Mouse (Mus musculus) kidney, adult 2 months (tissue): ENCODE results near the gene Scaper. TPM values are rescaled to one million over a fixed set of nuclear protein-coding genes. Genes with fewer than 3 reads are reported as not detected.

ENCODE experiments used
- DNase-seq: peaks from one replicate; pipeline ENCODE4 v3.0.0; 2021
- H3K27ac ChIP-seq: fragments of 200-500 bp; 2 replicates; pipeline ENCODE4 v1.5.1; 2012; ENCODE audit warnings: low read depth, low read length, control low read depth, inconsistent platforms; ENCODE audit not compliant: insufficient read depth
- H3K27me3 ChIP-seq: fragments of 200-500 bp; replicated peaks from 2 replicates; pipeline ENCODE4 v1.6.1; 2012; ENCODE audit warnings: mild to moderate bottlenecking, moderate library complexity, low read length, inconsistent platforms; ENCODE audit not compliant: control insufficient read depth, insufficient read depth
- H3K36me3 ChIP-seq: fragments of 200-500 bp; 2 replicates; pipeline ENCODE4 v1.6.1; 2012; ENCODE audit warnings: mild to moderate bottlenecking, moderate library complexity, low read length, inconsistent platforms; ENCODE audit not compliant: control insufficient read depth, insufficient read depth
- H3K4me1 ChIP-seq: fragments of 200-500 bp; 2 replicates; pipeline ENCODE4 v1.6.1; 2011; ENCODE audit warnings: low read length; ENCODE audit not compliant: control insufficient read depth, insufficient read depth
- H3K4me3 ChIP-seq: fragments of 200-500 bp; 2 replicates; pipeline ENCODE4 v1.5.1; 2011; ENCODE audit warnings: mild to moderate bottlenecking, low read depth, low read length, control low read depth; ENCODE audit not compliant: insufficient read depth
- CTCF ChIP-seq: fragments of 200-500 bp; conservative IDR thresholded peaks from 2 replicates; pipeline ENCODE4 v1.5.1; 2011; ENCODE audit warnings: low read depth, mild to moderate bottlenecking, control low read depth, low read length, moderate library complexity, mixed read lengths; ENCODE audit not compliant: insufficient read depth, insufficient read length
- POLR2A ChIP-seq: fragments of 200-500 bp; IDR thresholded peaks from one replicate; pipeline ENCODE4 v1.6.1; 2011; ENCODE audit warnings: low read depth, low read length, control low read depth
- WGBS: fragments of 180-500 bp; shearing (Covaris S2); methylation state at CpG from one replicate; pipeline ENCODE4 v1.1.7; 2018; 5-methylcytosine and 5-hydroxymethylcytosine counted together
- polyA plus RNA-seq: library from polyadenylated mRNA; depleted of rRNA; stranded (reverse); fragments of >200 nt; gene quantifications from 2 replicates; pipeline ENCODE4 v1.2.3, GENCODE M21; 2012; rRNA removed

Scaper gene
- polyA plus RNA-seq, 1 experiment = 4.1 TPM

DNA sequence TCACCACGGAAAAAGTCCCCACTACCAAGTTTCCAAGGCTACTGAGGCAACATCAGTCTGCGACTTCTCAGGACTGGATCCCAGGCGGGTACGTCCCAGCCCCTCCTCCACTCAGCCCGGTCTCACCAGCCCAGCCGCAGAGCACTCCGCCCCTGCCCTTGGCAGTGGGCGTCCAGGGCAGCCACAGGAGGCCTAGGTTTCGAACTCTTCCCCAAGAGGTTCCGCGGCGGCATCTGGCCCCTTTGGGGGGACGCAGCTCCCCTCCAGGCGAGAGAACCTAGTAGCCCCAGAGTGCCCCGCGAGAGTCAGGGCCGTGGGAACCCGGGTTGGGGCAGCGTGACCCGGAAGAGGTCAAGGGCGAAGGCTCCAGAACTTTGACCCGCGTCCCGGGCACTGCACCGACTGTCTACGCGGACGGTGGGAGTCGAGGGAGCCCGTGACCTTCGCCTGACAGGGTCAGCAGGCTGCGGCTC is 426.4 kb downstream of the Scaper start:
- peak overlapping the region; percentile 84 for H3K27ac ChIP-seq
- DNase-seq = peak; percentile 73
- WGBS = under 1% methylated on average over 32 of the region's 32 CpGs
- no peaks in the 10 kb centered on the region for H3K36me3 ChIP-seq
- no peaks in the 10 kb centered on the region for H3K27me3 ChIP-seq
- peak overlapping the region; percentile 89 for H3K4me3 ChIP-seq
- H3K4me1 ChIP-seq = peaks cover 5% of the 10 kb centered on the region; the same call in 1 of the 2 replicates
- TF ChIP-seq CTCF = no peak

DNA sequence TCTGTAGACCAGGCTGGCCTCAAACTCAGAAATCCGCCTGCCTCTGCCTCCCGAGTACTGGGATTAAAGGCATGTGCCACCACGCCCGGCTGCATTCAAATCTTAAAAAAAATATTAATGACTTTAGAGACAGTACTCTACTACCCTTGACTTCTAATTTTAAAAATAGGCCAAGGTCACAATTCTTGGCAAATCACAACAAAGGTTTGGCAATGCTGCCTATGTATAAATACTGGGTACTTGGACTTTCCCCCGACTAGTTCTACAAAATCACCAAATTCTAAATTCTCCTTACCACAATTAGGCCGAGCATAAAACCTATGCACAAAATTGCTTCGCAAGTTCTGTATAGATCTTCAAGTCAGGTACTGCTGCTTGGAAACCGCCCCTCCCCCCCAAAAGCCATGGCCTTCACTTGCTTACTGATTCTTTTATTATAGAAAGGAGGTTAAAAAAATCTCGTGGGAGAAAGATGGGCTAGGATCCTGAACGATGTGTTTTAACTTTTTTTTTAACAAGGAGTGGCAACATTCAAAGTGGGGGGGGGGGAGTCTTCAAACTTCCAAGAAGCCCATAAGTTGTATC is 427.2 kb downstream of the Scaper start:
- H3K4me1 ChIP-seq = peaks cover 5% of the 10 kb centered on the region; the same call in 1 of the 2 replicates
- no peak overlapping the region for H3K4me3 ChIP-seq
- DNase-seq = peak; percentile 63
- no peaks in the 10 kb centered on the region for H3K27me3 ChIP-seq
- WGBS = 59% methylated on average over 10 of the region's 10 CpGs
- no peak overlapping the region for H3K27ac ChIP-seq
- H3K36me3 ChIP-seq = no peaks in the 10 kb centered on the region
- TF ChIP-seq POLR2A = no peak
- TF ChIP-seq CTCF = no peak

DNA sequence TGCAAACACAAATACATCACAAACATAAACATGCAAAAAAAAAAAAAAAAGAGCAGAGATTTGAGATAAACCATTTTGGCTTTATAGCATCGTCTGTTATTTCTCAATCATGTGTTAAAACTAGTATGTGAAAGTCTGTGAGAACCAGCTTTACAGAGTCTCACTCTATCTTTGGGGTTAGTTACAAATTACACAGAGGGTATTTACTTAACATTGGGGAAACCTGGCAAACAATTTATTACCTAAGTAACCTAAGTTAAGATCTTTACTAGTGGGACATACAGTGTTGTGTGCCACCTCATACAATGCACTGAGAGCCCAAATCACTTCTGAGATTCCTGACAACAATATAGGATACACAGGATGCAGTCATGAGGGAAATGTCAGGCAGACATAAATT is 428.2 kb downstream of the Scaper start:
- Histone ChIP-seq H3K27me3 (no peaks in the 10 kb centered on the region), H3K4me3 (no peak overlapping the region), H3K4me1 (peaks cover 5% of the 10 kb centered on the region; the same call in 1 of the 2 replicates), H3K36me3 (no peaks in the 10 kb centered on the region), H3K27ac (0 out of 2 replicates have a peak overlapping the region, but pooled peaks have one; percentile 45)
- DNase-seq = no peak
- whole genome bisulfite sequencing = 33% methylated on average over 1 of the region's 1 CpGs
- TF ChIP-seq CTCF (no peak), POLR2A (no peak)

DNA sequence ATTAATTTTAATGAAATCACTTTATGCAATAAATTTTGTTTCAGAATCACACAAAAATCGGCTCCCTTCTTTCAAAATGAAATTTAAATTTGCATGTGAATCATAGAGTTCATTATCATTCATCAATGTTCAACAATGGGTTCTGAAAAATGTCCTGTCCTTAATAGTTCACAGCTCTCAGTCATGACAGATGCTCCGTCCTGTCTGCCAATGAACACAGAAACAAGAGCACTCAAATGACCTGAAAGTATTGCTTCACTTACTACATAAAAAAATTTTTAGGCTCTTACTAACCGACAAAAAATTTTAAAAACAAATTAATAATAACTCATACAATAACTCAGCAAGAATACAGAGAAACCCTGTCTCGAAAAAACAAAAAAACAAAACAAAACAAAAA is 429.2 kb downstream of the Scaper start:
- H3K4me3 ChIP-seq = no peak overlapping the region
- no peak for TF ChIP-seq POLR2A
- TF ChIP-seq CTCF = no peak
- 68% methylated on average over 4 of the region's 4 CpGs for WGBS
- H3K4me1 ChIP-seq = peaks cover 5% of the 10 kb centered on the region; the same call in 1 of the 2 replicates
- no peak overlapping the region for H3K27ac ChIP-seq
- H3K27me3 ChIP-seq = no peaks in the 10 kb centered on the region
- no peaks in the 10 kb centered on the region for H3K36me3 ChIP-seq
- DNase-seq = no peak

DNA sequence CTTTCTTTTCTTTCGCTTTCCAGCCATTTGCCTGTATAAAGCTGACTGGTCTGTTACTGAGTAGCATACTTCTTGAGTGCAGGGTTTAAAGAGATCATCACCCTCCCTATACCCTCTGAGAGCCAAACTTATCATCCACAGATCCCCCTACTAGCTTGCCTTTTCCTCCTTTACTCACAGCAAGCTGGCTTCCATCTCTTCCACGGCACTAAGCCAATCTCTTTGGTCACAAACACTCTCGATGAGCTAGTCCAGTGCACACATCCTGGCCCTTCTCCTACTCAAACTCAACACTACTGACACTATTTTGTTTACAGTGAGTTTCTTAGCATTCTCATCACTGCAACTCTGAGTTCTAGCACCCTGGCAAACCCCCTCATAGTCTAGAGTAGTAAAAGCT is 430.0 kb downstream of the Scaper start:
- peak; percentile 12 for DNase-seq

More for the DNA sequence above, 430.0 kb downstream of the Scaper start:
- H3K4me3 ChIP-seq = no peak overlapping the region
- H3K4me1 ChIP-seq = peaks cover 5% of the 10 kb centered on the region; the same call in 1 of the 2 replicates
- no peak overlapping the region for H3K27ac ChIP-seq
- H3K36me3 ChIP-seq = no peaks in the 10 kb centered on the region
- H3K27me3 ChIP-seq = no peaks in the 10 kb centered on the region
- 74% methylated on average over 3 of the region's 3 CpGs for WGBS
- TF ChIP-seq POLR2A = no peak
- no peak for TF ChIP-seq CTCF

Other genes starting within 250 kb of the Scaper start
- gene 4930563M21Rik, start 72.4 kb upstream of the Scaper start, polyA plus RNA-seq = not detected in 2 replicates
- gene Rcn2, start 103.7 kb upstream of the Scaper start, polyA plus RNA-seq = 24.4 and 39.9 TPM in 2 replicates
- 1.5 and 3.3 TPM in 2 replicates for gene Pstpip1, start 151.8 kb upstream of the Scaper start, polyA plus RNA-seq
- gene Tspan3, start 227.4 kb upstream of the Scaper start, polyA plus RNA-seq = 320 and 328 TPM in 2 replicates